Mouse (Mus musculus): ENCODE results near the gene Ccm2l.

DNA sequence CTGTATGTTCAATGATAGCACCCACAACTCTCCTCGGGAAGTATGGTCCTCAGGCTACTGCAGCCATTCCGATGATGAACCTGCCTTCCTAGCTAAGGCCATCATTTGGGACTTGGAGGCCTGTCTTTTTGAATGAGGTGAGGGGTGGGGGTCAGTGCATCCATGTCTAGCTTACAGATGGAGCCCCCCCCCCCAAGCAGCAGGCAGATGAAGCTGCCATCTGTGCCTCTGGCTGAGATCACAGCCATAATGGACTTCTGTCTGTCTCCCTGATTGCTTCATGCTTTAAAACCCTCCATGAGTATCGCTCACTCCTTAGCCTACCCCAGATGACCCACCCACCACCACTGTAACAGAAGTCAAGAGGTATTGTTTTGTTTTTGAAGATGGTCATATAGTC, 46.4 kb upstream of the Ccm2l start:
- TF ChIP-seq CTCF (IDR thresholded peaks at IDR 0.05; ENCODE audit: insufficient read depth, low read length) (no peak), POLR2A (IDR thresholded peaks at IDR 0.05; ENCODE audit: borderline replicate concordance, extremely low read depth, low read depth, low read length) (no peak)

All from lung, adult 2 months (tissue).